Mouse (Mus musculus) limb, embryonic 13.5 days (tissue): Measurements from ENCODE around the gene Bloc1s4. TPM values are rescaled to one million over a fixed set of nuclear protein-coding genes. Genes with fewer than 3 reads are reported as not detected.

Experiments used
- ATAC-seq: fragments of 200-750 bp; cut with Nextera tagmentation; 2 replicates; pipeline ENCODE4 v1.8.0; 2017; ENCODE audit warnings: low read depth, moderate number of reproducible peaks, moderate TSS enrichment; ENCODE audit not compliant: low FRiP score
- H3K27ac ChIP-seq: fragments of 300-500 bp; sonication (generic); 2 replicates; pipeline ENCODE4 v1.5.1; 2015; ENCODE audit warnings: inconsistent platforms, mild to moderate bottlenecking, moderate library complexity
- H3K27me3 ChIP-seq: fragments of 300-500 bp; sonication (generic); 2 replicates; pipeline ENCODE4 v1.6.1; 2015; ENCODE audit warnings: mild to moderate bottlenecking, inconsistent platforms
- H3K36me3 ChIP-seq: fragments of 300-500 bp; sonication (generic); 2 replicates; pipeline ENCODE4 v1.6.1; 2015; ENCODE audit warnings: inconsistent platforms, mild to moderate bottlenecking, moderate library complexity
- H3K4me1 ChIP-seq: fragments of 300-500 bp; sonication (generic); 2 replicates; pipeline ENCODE4 v1.6.1; 2015; ENCODE audit warnings: inconsistent platforms
- H3K4me2 ChIP-seq: fragments of 300-500 bp; sonication (generic); replicated peaks from 2 replicates; pipeline ENCODE4 v1.6.1; 2015; ENCODE audit warnings: inconsistent platforms, mild to moderate bottlenecking, moderate library complexity
- H3K4me3 ChIP-seq: fragments of 300-500 bp; sonication (generic); 2 replicates; pipeline ENCODE4 v1.5.1; 2015; ENCODE audit warnings: moderate library complexity, mild to moderate bottlenecking, inconsistent platforms
- H3K9ac ChIP-seq: fragments of 300-500 bp; sonication (generic); 2 replicates; pipeline ENCODE4 v1.6.1; 2015; ENCODE audit warnings: mild to moderate bottlenecking, inconsistent platforms
- H3K9me3 ChIP-seq: fragments of 300-500 bp; sonication (generic); 2 replicates; pipeline ENCODE4 v1.6.1; 2016; ENCODE audit warnings: inconsistent platforms
- WGBS: fragments of 180-500 bp; shearing (Covaris S2); methylation state at CpG from one replicate; pipeline ENCODE4 v1.1.7; 2015; 5-methylcytosine and 5-hydroxymethylcytosine counted together
- polyA plus RNA-seq: library from polyadenylated mRNA; unstranded; fragments of >200 nt; fragmentation: Nextera tagmentation; extraction: Ambion mirVana; gene quantifications from 2 replicates; pipeline ENCODE4 v1.2.1, GENCODE M21; 2015

Bloc1s4 gene
- polyA plus RNA-seq, 1 experiment from 2014 or later: 28.2 TPM

GRCm38 (mm10) chr5:36724274-36724673, 24.2 kb downstream of the Bloc1s4 start:
- no peak overlapping the region for H3K27ac ChIP-seq
- no peaks in the 10 kb centered on the region for H3K27me3 ChIP-seq
- H3K9me3 ChIP-seq: no peaks in the 10 kb centered on the region
- ATAC-seq: no peak
- WGBS: 73% methylated on average over 7 of the region's 7 CpGs
- H3K9ac ChIP-seq: no peak overlapping the region
- H3K36me3 ChIP-seq: no peaks in the 10 kb centered on the region
- no peaks in the 10 kb centered on the region for H3K4me1 ChIP-seq
- no peak overlapping the region for H3K4me3 ChIP-seq
- no peak overlapping the region for H3K4me2 ChIP-seq

GRCm38 (mm10) chr5:36723356-36723755, 25.1 kb downstream of the Bloc1s4 start:
- Histone ChIP-seq H3K27ac (no peak overlapping the region), H3K9me3 (no peaks in the 10 kb centered on the region), H3K9ac (no peak overlapping the region), H3K4me2 (no peak overlapping the region), H3K4me1 (no peaks in the 10 kb centered on the region), H3K4me3 (no peak overlapping the region), H3K36me3 (no peaks in the 10 kb centered on the region), H3K27me3 (no peaks in the 10 kb centered on the region)
- ATAC-seq: no peak
- WGBS: 68% methylated on average over 9 of the region's 9 CpGs

- ATAC-seq: no peak
- WGBS: 70% methylated on average over 6 of the region's 6 CpGs
- Histone ChIP-seq H3K4me3 (no peak overlapping the region), H3K4me2 (no peak overlapping the region), H3K9me3 (no peaks in the 10 kb centered on the region), H3K4me1 (no peaks in the 10 kb centered on the region), H3K9ac (no peak overlapping the region), H3K27ac (no peak overlapping the region), H3K36me3 (no peaks in the 10 kb centered on the region), H3K27me3 (no peaks in the 10 kb centered on the region)
Measured at GRCm38 (mm10) chr5:36722415-36722856, 26.0 kb downstream of the Bloc1s4 start.

- Histone ChIP-seq H3K36me3 (no peaks in the 10 kb centered on the region), H3K4me3 (no peak overlapping the region), H3K4me2 (no peak overlapping the region), H3K27me3 (no peaks in the 10 kb centered on the region), H3K27ac (no peak overlapping the region), H3K9ac (no peak overlapping the region), H3K9me3 (no peaks in the 10 kb centered on the region), H3K4me1 (no peaks in the 10 kb centered on the region)
- WGBS: 77% methylated on average over 5 of the region's 5 CpGs
- ATAC-seq: no peak
Measured at GRCm38 (mm10) chr5:36720710-36721375, 27.6 kb downstream of the Bloc1s4 start.

GRCm38 (mm10) chr5:36720219-36720618, 28.2 kb downstream of the Bloc1s4 start:
- H3K4me2 ChIP-seq: no peak overlapping the region
- no peaks in the 10 kb centered on the region for H3K27me3 ChIP-seq
- no peaks in the 10 kb centered on the region for H3K4me1 ChIP-seq
- H3K9ac ChIP-seq: no peak overlapping the region
- 85% methylated on average over 5 of the region's 5 CpGs for WGBS
- ATAC-seq: no peak
- no peaks in the 10 kb centered on the region for H3K9me3 ChIP-seq
- no peaks in the 10 kb centered on the region for H3K36me3 ChIP-seq
- H3K4me3 ChIP-seq: no peak overlapping the region
- H3K27ac ChIP-seq: no peak overlapping the region

- H3K4me2 ChIP-seq: no peak overlapping the region
- no peaks in the 10 kb centered on the region for H3K9me3 ChIP-seq
- no peaks in the 10 kb centered on the region for H3K27me3 ChIP-seq
- WGBS: 86% methylated on average over 3 of the region's 3 CpGs
- no peaks in the 10 kb centered on the region for H3K36me3 ChIP-seq
- no peaks in the 10 kb centered on the region for H3K4me1 ChIP-seq
- no peak overlapping the region for H3K27ac ChIP-seq
- ATAC-seq: no peak
- no peak overlapping the region for H3K9ac ChIP-seq
- H3K4me3 ChIP-seq: no peak overlapping the region
Measured at GRCm38 (mm10) chr5:36719601-36720000, 28.8 kb downstream of the Bloc1s4 start.

GRCm38 (mm10) chr5:36719135-36719534, 29.3 kb downstream of the Bloc1s4 start:
- no peak overlapping the region for H3K4me3 ChIP-seq
- H3K4me1 ChIP-seq: no peaks in the 10 kb centered on the region
- WGBS: 72% methylated on average over 5 of the region's 5 CpGs
- no peak for ATAC-seq
- no peaks in the 10 kb centered on the region for H3K36me3 ChIP-seq
- no peak overlapping the region for H3K9ac ChIP-seq
- H3K9me3 ChIP-seq: no peaks in the 10 kb centered on the region
- no peak overlapping the region for H3K4me2 ChIP-seq
- no peaks in the 10 kb centered on the region for H3K27me3 ChIP-seq
- H3K27ac ChIP-seq: no peak overlapping the region

- ATAC-seq: no peak
- WGBS: 70% methylated on average over 3 of the region's 3 CpGs
- H3K27me3 ChIP-seq: no peaks in the 10 kb centered on the region
Measured at GRCm38 (mm10) chr5:36717889-36718288, 30.6 kb downstream of the Bloc1s4 start.

GRCm38 (mm10) chr5:36716816-36717215, 31.6 kb downstream of the Bloc1s4 start:
- Histone ChIP-seq H3K36me3 (no peaks in the 10 kb centered on the region), H3K4me2 (no peak overlapping the region), H3K9me3 (no peaks in the 10 kb centered on the region), H3K4me1 (peaks cover 12% of the 10 kb centered on the region), H3K9ac (no peak overlapping the region), H3K27ac (no peak overlapping the region), H3K27me3 (0 out of 2 replicates have a peak, but pooled peaks cover 3% of the 10 kb centered on the region), H3K4me3 (no peak overlapping the region)
- 49% methylated on average over 2 of the region's 2 CpGs for WGBS
- no peak for ATAC-seq

More at GRCm38 (mm10) chr5:36717889-36718288, 30.6 kb downstream of the Bloc1s4 start:
- no peak overlapping the region for H3K9ac ChIP-seq
- no peak overlapping the region for H3K27ac ChIP-seq
- H3K9me3 ChIP-seq: no peaks in the 10 kb centered on the region
- no peaks in the 10 kb centered on the region for H3K36me3 ChIP-seq
- no peak overlapping the region for H3K4me3 ChIP-seq
- peaks cover 6% of the 10 kb centered on the region for H3K4me1 ChIP-seq
- no peak overlapping the region for H3K4me2 ChIP-seq

- Histone ChIP-seq H3K4me3 (no peak overlapping the region), H3K9me3 (no peaks in the 10 kb centered on the region), H3K9ac (no peak overlapping the region), H3K36me3 (no peaks in the 10 kb centered on the region), H3K4me1 (peaks cover 12% of the 10 kb centered on the region), H3K27ac (no peak overlapping the region), H3K27me3 (0 out of 2 replicates have a peak, but pooled peaks cover 3% of the 10 kb centered on the region), H3K4me2 (no peak overlapping the region)
- no peak for ATAC-seq
- 79% methylated on average over 3 of the region's 3 CpGs for WGBS
Measured at GRCm38 (mm10) chr5:36714832-36715231, 33.6 kb downstream of the Bloc1s4 start.

GRCm38 (mm10) chr5:36713693-36714092, 34.8 kb downstream of the Bloc1s4 start:
- Histone ChIP-seq H3K27ac (no peak overlapping the region), H3K36me3 (no peaks in the 10 kb centered on the region), H3K4me2 (no peak overlapping the region), H3K4me3 (no peak overlapping the region), H3K9ac (no peak overlapping the region), H3K9me3 (no peaks in the 10 kb centered on the region), H3K27me3 (0 out of 2 replicates have a peak, but pooled peaks cover 3% of the 10 kb centered on the region), H3K4me1 (peaks cover 12% of the 10 kb centered on the region)
- ATAC-seq: no peak
- WGBS: 84% methylated on average over 6 of the region's 6 CpGs

- Histone ChIP-seq H3K36me3 (no peaks in the 10 kb centered on the region), H3K4me3 (peak overlapping the region; percentile 38), H3K27ac (no peak overlapping the region), H3K4me1 (peaks cover 12% of the 10 kb centered on the region), H3K4me2 (peak overlapping the region; percentile 73), H3K9ac (peak overlapping the region; percentile 59), H3K27me3 (0 out of 2 replicates have a peak, but pooled peaks cover 3% of the 10 kb centered on the region), H3K9me3 (no peaks in the 10 kb centered on the region)
- WGBS: 6% methylated on average over 31 of the region's 31 CpGs
- ATAC-seq: peak; percentile 93
Measured at GRCm38 (mm10) chr5:36712553-36713534, 35.6 kb downstream of the Bloc1s4 start.
